8 mouse cellular contexts compared by ENCODE assay signal in the genomic region with DNA sequence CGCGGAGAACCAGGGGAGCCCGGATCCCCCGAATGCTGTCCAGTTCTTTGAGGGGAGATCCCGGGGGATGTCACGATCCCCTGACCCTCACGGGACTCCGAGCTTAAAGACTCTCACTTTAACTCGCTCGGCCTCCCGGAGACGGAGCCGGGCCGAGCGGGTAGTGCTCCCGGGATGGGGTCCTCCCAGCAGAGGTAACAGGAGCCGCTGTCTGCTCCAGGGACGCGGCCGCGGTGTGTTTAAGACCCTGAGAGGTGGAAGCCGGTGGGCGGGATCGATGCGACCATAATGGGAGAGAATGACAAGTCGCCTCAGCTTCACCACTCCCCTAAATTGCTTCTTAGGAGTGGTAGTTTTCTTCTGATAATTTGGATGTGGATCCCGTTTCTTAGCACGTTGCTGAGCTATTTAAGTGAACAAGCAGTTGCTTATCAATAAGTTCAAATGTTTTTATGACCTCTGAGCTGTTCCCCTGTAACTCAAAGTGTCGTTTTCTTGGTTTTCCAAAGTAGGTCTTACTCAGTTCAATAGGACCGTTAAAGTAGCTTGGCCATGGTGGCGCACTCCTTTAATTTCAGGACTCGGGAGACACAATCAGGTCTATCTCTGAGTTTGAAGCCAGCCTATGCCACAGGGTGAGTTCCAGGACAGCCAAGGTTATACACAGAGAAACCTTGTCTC. TPM values are rescaled to one million over a fixed set of nuclear protein-coding genes. Genes with fewer than 3 reads are reported as not detected.
DNase-seq lines count a peak whose midpoint lies in the region; ATAC-seq and TF ChIP-seq lines count a peak whose summit lies in the region.
"Not testable (repeated sequence)": the region's sequence is repeated elsewhere in the genome, so short reads cannot be mapped to it uniquely, and the experiment has no call there.

No protein-coding gene starts in this region.

- peak; percentile 53 for ATAC-seq in forebrain, embryonic 16.5 days
- peak; percentile 73 for ATAC-seq in hindbrain, embryonic 11.5 days (ENCODE audit: low FRiP score)
- ATAC-seq in lung, embryonic 14.5 days (ENCODE audit: insufficient read depth), result peak; percentile 46

- TF ChIP-seq CTCF in lung, embryonic 14.5 days (IDR thresholded peaks at IDR 0.05; ENCODE audit: low read depth), result not testable (repeated sequence)

- not testable (repeated sequence) for H3K9me3 ChIP-seq in forebrain, embryonic 16.5 days (ENCODE audit: control insufficient read depth, low read length); hindbrain, embryonic 11.5 days (ENCODE audit: control insufficient read depth, low read length); lung, embryonic 14.5 days (ENCODE audit: low read depth, low read length)

- H3K36me3 ChIP-seq in forebrain, embryonic 16.5 days (ENCODE audit: control insufficient read depth, insufficient read depth); hindbrain, embryonic 11.5 days (ENCODE audit: control insufficient read depth, insufficient read depth, low read length): not testable (repeated sequence)
- H3K36me3 ChIP-seq in lung, embryonic 14.5 days (ENCODE audit: insufficient read depth), result peaks cover 21% of the 10 kb centered on the region

- H3K4me2 ChIP-seq in forebrain, embryonic 16.5 days (ENCODE audit: low read length), result peak overlapping the region; percentile 91
- H3K4me2 ChIP-seq in hindbrain, embryonic 11.5 days (replicated peaks; ENCODE audit: low read depth, low read length), result peak overlapping the region; percentile 72
- peak overlapping the region; percentile 73 for H3K4me2 ChIP-seq in lung, embryonic 14.5 days

- H3K4me1 ChIP-seq in forebrain, embryonic 16.5 days (replicated peaks; ENCODE audit: control insufficient read depth, insufficient read depth, low read length), result peaks cover 20% of the 10 kb centered on the region
- not testable (repeated sequence) for H3K4me1 ChIP-seq in hindbrain, embryonic 11.5 days (replicated peaks; ENCODE audit: control insufficient read depth, insufficient read depth, low read length); lung, embryonic 14.5 days (ENCODE audit: insufficient read depth)

- peak; percentile 57 for DNase-seq in MEL-GATA-1-ER (ENCODE audit: extremely low read depth, low read depth)
- peak; percentile 41 for DNase-seq in cerebellum, adult 8-10 months
- DNase-seq in hindbrain, embryonic 11.5 days (ENCODE audit: low spot score), result peak; percentile 34
- DNase-seq in kidney, postnatal 36 days, result peak; percentile 34 to 45
- peak; percentile 51 for DNase-seq in lung, embryonic 14.5 days
- peak; percentile 32 for DNase-seq in neural tube, embryonic 10.5 days (ENCODE audit: extremely low spot score, low spot score)
- DNase-seq in testis, postnatal 14 days (ENCODE audit: low spot score), result peak; percentile 51

- H3K4me3 ChIP-seq in forebrain, embryonic 16.5 days (replicated peaks; ENCODE audit: low read length), result peak overlapping the region; percentile 62
- peak overlapping the region; percentile 65 for H3K4me3 ChIP-seq in hindbrain, embryonic 11.5 days (ENCODE audit: low read depth, low read length)
- H3K4me3 ChIP-seq in lung, embryonic 14.5 days (ENCODE audit: low read depth, low read length), result peak overlapping the region; percentile 62

- peak overlapping the region; percentile 87 for H3K27ac ChIP-seq in forebrain, embryonic 16.5 days (ENCODE audit: low read length)
- H3K27ac ChIP-seq in hindbrain, embryonic 11.5 days (ENCODE audit: low read depth, low read length), result peak overlapping the region; percentile 77
- peak overlapping the region; percentile 90 for H3K27ac ChIP-seq in lung, embryonic 14.5 days (ENCODE audit: low read depth)

- under 1% methylated on average over 25 of the region's 32 CpGs for WGBS in forebrain, embryonic 16.5 days
- under 1% methylated on average over 17 of the region's 32 CpGs for WGBS in hindbrain, embryonic 11.5 days
- under 1% methylated on average over 32 of the region's 32 CpGs for WGBS in lung, embryonic 14.5 days

- not testable (repeated sequence) for H3K27me3 ChIP-seq in forebrain, embryonic 16.5 days (replicated peaks; ENCODE audit: control insufficient read depth, insufficient read depth, low read length); hindbrain, embryonic 11.5 days (ENCODE audit: control insufficient read depth, insufficient read depth, low read length); lung, embryonic 14.5 days (ENCODE audit: insufficient read depth, low read length)

- H3K9ac ChIP-seq in forebrain, embryonic 16.5 days (replicated peaks; ENCODE audit: low read depth, low read length), result peak overlapping the region; percentile 75
- peak overlapping the region; percentile 79 for H3K9ac ChIP-seq in hindbrain, embryonic 11.5 days (ENCODE audit: low read depth, low read length)
- peak overlapping the region; percentile 74 for H3K9ac ChIP-seq in lung, embryonic 14.5 days

RNA-seq across cellular contexts. Expression of gene Rabepk, which starts 3.0 kb away (rescaled TPM):
- polyA plus RNA-seq in forebrain, embryonic 16.5 days (2015; fragmentation: Nextera tagmentation; extraction: Ambion mirVana), result 29.9 and 30.8 TPM in 2 replicates
- polyA plus RNA-seq in hindbrain, embryonic 11.5 days (2014; fragmentation: Nextera tagmentation; extraction: Ambion mirVana), result 33.2 and 36.0 TPM in 2 replicates
- polyA plus RNA-seq in lung, embryonic 14.5 days (2014; fragmentation: Nextera tagmentation; extraction: Ambion mirVana), result 39.6 and 45.0 TPM in 2 replicates

RNA-seq across cellular contexts. Expression of gene Fbxw2, which starts 23.4 kb away (rescaled TPM):
- polyA plus RNA-seq in forebrain, embryonic 16.5 days (2015; fragmentation: Nextera tagmentation; extraction: Ambion mirVana), result 114 and 122 TPM in 2 replicates
- 63.5 and 65.6 TPM in 2 replicates for polyA plus RNA-seq in hindbrain, embryonic 11.5 days (2014; fragmentation: Nextera tagmentation; extraction: Ambion mirVana)
- polyA plus RNA-seq in lung, embryonic 14.5 days (2014; fragmentation: Nextera tagmentation; extraction: Ambion mirVana), result 73.8 and 77.5 TPM in 2 replicates

RNA-seq across cellular contexts. Expression of gene Gm34653, which starts 30.1 kb away (rescaled TPM):
- polyA plus RNA-seq in forebrain, embryonic 16.5 days (2015; fragmentation: Nextera tagmentation; extraction: Ambion mirVana), result not detected in 2 replicates
- polyA plus RNA-seq in hindbrain, embryonic 11.5 days (2014; fragmentation: Nextera tagmentation; extraction: Ambion mirVana), result 0.11 TPM in 1 of 2 replicates, not detected in the other
- not detected in 2 replicates for polyA plus RNA-seq in lung, embryonic 14.5 days (2014; fragmentation: Nextera tagmentation; extraction: Ambion mirVana)

RNA-seq across cellular contexts. Expression of gene Hspa5, which starts 30.9 kb away (rescaled TPM):
- 387 and 442 TPM in 2 replicates for polyA plus RNA-seq in forebrain, embryonic 16.5 days (2015; fragmentation: Nextera tagmentation; extraction: Ambion mirVana)
- 838 and 881 TPM in 2 replicates for polyA plus RNA-seq in hindbrain, embryonic 11.5 days (2014; fragmentation: Nextera tagmentation; extraction: Ambion mirVana)
- 981 and 1,088 TPM in 2 replicates for polyA plus RNA-seq in lung, embryonic 14.5 days (2014; fragmentation: Nextera tagmentation; extraction: Ambion mirVana)

RNA-seq across cellular contexts. Expression of gene Gapvd1, which starts 47.7 kb away (rescaled TPM):
- polyA plus RNA-seq in forebrain, embryonic 16.5 days (2015; fragmentation: Nextera tagmentation; extraction: Ambion mirVana), result 126 and 135 TPM in 2 replicates
- polyA plus RNA-seq in hindbrain, embryonic 11.5 days (2014; fragmentation: Nextera tagmentation; extraction: Ambion mirVana), result 94.0 and 108 TPM in 2 replicates
- polyA plus RNA-seq in lung, embryonic 14.5 days (2014; fragmentation: Nextera tagmentation; extraction: Ambion mirVana), result 84.4 and 91.7 TPM in 2 replicates

Comparison
In these comparisons a context has a peak if more than half of its experiments do, and no peak if none do; other contexts are left out.
1. Peak in every context shown above with its lines: DNase-seq, ATAC-seq, H3K4me3 ChIP-seq and H3K27ac ChIP-seq.